Mouse (Mus musculus): Measurements from ENCODE around the gene Il23a.
"Not testable (repeated sequence)": the region's sequence is repeated elsewhere in the genome, so short reads cannot be mapped to it uniquely, and the experiment has no call there.

Gene Il23a

DNA sequence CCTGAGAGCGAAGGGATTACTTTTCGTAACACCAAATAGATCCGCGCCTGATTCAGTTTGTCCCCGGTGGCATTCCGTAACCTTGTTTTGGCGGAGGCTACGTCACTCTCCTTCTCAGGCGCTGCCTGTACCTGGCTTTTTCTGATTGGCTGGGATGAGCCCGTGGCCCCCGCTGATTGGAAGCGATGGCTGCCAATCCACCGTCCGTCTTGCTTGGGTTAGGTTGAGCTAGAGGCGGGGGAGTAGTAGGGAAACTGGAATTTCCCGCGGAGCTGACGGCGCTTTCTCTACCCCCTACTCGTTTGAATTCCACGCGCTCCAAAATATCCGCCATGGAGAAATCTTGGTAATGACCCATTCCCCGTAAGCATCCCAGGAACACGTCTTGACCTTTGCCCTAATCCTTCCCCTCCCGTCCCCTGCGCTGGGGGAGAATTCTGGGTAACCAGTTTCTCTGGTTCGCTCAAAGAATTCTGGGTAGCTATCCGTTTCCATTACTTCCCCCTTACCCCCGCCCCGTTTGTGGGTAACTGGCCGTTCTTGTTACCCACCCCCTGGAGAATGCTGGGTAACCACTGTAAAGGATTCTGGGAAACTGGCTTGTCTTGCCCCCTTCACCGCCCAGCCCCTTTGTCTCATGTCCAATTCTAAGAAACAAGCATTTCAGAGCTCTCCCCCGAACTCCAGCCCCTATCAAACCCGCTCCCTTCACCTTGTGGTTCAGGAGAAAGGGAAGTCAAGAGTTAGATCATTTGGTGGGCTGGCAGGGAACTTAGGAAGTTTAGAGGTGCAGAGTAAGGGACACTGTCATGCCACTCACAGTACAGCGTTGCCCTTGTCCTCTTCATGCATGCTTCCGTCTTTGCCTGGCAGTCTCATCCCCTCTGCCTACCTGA lies 4.8 kb upstream of the Il23a start, which contains the start of gene Pan2:
Gene Pan2, plus strand, starts transcription at position 210 of the 896 bp plus-strand sequence.
- peak; percentile 100 for DNase-seq (ENCODE audit: low spot score)

DNA sequence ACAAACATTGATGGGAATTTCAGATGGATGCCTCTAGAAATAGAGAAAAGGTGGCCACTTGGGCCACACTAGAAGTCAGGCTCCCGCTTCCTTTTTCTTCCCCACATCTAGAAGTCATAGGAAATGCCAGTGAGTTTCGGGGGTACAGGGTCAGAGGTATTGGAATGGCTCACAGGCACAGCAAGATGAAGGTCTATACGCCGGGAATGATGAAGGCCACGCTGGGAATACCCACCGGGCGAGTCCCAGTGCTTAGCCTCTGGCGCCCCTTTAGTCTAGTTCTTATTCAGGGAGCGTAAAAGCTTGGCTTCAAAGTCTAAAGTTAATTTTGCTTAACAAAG lies 4.2 kb upstream of the Il23a start:
- no peak for DNase-seq (ENCODE audit: low spot score)

DNA sequence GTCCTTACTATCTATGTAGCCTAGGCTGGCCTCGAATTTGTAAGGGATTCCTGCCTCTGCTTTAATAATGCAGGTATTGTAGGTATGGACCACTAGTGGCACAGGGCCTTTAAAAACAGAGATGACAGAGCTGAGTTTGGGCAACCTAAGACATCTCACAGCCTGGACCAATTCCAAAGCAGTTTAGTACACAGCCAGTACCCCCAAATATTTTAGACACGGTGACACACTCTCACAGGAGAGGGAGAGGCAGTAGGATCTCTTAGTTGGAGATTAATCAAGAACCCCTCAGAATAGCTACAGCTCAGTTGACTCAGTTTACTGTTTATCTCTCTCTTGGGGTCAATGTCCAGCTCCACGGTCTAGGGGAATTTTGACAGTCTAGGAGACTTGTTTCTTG lies 3.8 kb upstream of the Il23a start:
- no peak for DNase-seq (ENCODE audit: low spot score)

DNA sequence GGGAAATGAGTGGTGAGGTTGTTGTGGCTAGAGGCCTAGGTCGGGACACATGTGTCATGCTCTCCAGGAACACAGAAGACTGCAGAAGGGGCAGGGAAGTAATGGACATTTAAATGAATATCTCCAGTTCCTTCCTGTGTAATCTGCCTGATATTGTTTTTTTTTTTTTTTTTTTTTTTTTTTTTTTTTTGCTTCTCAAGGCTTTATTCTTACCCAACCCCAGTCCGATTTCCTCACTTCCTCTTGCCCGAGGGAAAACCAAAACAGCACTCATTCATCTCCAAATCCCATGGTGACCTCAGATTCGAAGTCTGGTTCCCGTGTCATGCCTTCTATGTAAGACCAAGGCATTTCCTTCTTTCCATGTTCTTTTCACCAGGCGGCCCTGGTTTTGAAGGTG lies 309 bp downstream of the Il23a start:
- DNase-seq (ENCODE audit: low spot score): no peak

DNA sequence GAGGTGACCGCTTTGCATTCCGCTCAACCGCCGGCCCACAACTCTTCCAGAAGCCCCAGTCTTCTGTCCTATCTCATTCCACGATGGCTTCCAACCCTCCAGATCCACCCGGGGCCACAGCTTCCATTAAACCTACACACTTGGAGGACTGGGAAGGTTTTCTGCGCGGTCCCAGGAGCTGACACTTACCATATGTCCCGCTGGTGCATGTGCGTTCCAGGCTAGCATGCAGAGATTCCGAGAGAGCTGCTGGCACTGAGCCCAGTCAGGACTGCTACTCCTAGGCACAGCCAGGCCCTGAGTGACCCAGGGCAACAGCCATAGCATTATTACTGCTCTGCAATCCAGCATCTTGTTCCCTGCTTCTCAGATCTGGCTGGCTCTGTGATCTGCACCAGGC lies 930 bp downstream of the Il23a start:
- peak; percentile 47 for DNase-seq (ENCODE audit: low spot score)

DNA sequence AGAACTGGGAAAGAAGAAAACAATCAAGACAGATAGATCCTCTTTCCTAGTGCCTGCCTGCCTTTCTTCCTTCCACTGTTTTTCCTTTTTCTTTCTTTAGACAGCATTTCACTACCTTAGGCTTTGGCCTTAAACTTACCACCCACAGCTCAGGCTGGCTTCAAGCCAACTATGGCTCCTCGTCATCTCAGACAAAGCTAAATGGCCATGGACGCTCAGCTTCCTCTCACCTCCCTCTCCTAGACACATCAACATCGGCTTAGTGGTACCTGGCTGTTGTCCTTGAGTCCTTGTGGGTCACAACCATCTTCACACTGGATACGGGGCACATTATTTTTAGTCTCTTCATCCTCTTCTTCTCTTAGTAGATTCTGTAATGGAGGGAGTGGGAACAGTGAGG lies 1.3 kb downstream of the Il23a start:
- no peak for DNase-seq (ENCODE audit: low spot score)

DNA sequence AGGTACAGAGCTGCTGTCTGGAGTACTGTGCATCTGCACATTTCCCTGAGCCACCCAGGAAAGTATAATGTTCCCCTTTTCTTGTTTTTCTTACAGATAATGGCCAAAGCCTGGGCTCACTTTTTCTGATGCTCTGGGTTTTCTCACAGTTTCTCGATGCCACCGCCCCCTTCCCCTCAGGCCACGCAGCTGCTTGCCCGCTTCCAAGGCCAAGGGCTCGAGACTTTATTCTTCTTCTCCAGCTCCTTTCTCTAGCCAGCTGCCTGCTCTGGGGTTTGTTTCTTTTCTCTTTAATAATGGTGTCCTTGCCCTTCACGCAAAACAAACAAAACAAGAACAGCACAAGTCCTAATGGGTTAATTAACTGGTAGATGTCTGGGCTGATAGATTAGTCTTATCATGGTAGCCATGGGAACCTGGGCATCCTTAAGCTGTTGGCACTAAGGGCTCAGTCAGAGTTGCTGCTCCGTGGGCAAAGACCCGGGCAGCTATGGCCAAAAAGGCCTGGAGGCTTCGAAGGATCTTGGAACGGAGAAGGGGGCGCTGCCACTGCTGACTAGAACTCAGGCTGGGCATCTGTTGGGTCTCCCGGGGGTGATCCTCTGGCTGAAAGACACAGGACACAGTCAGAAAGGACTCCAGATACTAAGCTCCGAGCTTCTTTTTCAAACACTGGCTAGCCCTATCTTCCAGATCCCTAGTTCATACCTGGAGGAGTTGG lies 2.0 kb downstream of the Il23a start:
- DNase-seq (ENCODE audit: low spot score): no peak

DNA sequence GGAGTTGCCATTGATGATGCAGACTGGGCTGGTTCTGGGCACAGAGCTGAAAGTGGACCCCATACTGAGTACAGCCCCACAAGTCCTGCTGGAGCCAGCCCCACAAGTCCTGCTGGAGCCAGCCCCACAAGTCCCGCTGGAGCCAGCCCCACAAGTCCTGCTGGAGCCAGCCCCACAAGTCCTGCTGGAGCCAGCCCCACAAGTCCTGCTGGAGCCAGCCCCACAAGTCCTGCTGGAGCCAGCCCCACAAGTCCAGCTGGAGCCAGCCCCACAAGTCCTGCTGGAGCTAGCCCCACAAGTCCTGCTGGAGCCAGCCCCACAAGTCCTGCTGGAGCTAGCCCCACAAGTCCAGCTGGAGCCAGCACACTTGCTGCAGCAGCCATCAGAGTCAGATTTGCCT lies 8.0 kb downstream of the Il23a start:
- not testable (repeated sequence) for DNase-seq (ENCODE audit: low spot score)

DNA sequence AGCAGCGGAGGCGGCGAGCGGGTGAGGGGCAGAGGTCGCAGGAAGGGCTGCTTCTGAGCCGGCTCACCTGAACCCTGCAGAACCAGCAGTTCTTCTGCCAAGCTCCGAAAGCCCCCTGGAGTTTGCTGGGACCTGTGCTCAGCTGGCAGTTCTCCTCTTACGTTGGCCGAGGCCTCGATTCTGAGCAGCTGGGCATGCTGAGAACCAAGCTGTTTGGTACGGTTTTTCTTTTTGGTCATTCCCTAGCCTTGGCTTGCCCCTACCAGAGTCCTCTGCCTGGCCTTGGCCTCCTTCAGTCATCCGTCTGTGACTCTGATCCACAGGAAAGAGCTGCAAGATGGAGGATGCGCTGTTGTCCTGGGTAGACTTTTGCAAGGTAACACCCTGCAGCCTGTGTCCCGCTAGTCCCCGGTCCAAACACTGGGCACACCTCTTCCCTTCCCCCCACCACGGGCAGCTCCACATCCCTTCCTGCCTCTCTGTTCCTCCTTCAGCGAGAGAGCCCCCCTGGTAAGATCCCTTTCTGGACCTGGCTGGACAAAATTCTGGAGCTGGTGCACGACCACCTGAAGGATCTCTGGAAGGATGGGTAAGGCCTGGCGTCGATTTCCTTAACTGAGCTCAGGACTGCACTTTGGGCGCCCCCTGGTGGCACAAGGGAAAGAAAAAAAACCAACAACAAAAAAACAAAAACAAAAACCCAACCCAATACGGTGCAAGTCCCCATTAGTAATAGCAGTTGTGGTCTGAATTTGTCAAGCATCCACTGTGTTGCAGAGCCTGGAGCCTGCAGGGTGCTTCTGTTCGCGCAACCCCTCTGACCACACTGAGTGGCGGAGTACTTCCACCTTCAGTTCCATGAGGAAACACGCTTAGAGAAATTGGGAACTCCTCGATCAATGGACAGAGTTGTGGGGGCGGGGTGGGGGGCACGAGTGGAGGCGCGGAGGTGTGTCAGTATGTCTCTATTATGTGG lies 14.7 kb downstream of the Il23a start:
- no peak for DNase-seq (ENCODE audit: low spot score)

DNA sequence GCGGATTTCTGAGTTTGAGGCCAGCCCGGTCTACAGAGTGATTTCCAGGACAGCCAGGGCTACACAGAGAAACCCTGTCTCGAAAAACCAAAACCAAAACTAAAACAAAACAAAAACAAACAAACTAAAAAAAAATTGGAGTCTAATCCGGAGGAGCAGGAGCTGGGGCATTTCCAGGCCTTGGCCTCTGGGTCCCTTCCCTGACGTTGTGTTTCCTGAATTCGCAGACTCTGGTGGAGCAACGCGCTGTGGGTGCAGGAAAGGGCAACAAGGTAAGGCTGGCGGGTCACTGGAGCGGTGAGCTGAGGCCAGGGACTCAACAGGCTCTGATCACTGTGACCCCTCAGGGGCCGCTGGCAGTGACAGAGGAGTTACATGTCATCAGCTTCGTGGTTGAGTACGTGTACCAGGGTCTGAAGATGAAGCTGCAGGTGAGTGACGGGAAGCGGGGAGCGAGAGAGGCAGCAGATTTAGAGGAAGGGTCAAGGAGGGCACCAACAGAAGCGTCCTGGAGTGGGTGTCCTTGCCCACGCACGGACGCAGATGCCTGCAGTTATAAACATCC lies 15.6 kb downstream of the Il23a start:
- DNase-seq (ENCODE audit: low spot score): no peak

DNA sequence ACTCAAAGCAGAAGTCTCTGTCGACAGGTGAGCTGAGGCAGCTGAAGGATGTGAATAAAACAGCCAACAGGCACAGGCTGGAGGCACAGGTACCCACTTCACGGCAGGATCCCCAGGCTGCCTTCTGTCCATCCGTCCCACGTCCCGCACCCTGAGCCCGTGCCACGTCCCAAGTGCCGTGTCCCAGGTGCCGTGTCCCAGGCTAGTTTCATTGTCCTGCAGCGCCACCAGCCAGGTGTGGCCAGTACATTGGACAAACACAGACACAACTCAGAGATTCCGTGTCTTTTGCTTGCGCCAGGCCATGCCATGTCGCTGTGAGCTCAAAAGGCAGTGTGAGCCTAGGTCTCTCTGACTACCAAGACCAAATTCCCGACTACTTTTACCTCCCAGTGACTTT lies 16.9 kb downstream of the Il23a start:
- no peak for DNase-seq (ENCODE audit: low spot score)

DNA sequence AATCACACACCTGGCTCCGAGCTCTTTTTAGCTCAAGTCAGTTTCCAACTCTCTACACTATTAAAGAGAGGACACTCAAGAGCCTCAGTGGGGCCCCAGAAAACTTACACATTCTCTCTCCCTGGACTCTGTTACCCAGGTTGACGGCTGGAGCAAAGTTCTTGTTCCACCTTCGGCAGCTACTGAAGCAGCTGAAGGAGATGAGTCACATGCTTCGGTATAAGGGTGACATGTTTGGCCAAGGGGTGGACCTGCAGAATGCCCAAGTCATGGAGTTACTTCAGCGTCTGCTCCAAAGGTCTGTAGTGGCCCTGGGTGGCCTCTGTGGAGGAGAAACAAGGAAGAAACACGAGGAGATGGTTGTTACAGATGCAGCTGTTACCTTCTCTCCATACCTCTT lies 17.6 kb downstream of the Il23a start:
- no peak for DNase-seq (ENCODE audit: low spot score)

DNA sequence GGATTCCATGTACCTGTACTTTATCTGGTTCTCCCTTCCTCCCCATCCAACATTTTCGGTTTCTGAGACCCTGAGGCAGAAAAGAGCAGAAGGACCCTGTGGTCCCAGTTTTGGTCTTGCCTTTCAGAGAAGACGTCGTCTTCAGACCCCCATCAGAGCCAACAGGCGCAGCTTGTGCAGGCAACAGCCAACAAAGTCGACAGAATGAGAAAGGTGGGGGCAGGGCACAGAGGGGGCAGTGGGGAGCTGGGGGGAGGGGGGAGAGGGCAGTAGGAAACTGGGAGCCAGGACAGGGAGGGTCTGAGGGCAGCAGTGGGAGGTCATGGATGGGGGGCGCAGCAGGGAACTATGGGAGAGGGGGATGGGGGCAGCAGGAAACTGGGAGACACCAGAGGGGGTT lies 20.4 kb downstream of the Il23a start:
- no peak for DNase-seq (ENCODE audit: low spot score)

DNA sequence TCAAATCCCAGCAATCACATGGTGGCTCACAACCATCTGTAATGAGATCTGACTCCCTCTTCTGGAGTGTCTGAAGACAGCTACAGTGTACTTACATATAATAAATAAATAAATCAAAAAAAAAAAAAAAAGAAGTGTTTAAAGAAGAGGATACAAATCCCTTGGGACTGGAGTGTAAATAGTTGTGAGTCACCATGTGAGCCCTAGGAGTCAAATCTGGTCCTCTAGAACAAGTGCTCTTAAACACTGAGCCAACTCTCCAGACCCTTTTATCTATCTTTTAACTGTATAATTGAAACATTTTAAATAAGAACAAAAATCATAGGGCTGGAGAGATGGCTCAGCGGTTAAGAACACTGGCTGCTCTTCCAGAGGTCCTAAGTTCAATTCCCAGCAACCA lies 23.2 kb downstream of the Il23a start:
- DNase-seq (ENCODE audit: low spot score): not testable (repeated sequence)

DNA sequence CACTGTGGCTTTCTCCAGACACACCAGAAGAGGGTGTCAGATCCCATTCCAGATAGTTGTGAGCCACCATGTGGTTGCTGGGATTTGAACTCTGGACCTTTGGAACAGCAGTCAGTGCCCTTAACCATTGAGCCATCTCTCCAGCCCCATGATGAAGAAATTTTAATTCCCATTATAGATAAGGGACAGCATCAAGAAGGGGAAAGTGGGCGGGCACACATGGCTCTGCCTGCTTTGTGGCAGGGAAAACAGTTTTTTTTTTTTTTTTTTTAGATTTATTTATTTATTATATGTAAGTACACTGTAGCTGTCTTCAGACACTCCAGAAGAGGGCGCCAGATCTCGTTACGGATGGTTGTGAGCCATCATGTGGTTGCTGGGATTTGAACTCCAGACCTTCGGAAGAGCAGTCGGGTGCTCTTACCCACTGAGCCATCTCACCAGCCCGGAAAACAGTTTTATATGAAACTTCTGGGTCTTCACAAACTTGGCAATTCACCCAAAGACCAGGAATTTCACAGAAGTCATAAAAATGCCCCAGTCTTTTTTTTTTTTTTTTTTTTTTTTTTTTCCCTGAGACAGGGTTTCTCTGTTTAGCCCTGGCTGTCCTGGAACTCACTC lies 25.6 kb downstream of the Il23a start:
- DNase-seq (ENCODE audit: low spot score): not testable (repeated sequence)

DNA sequence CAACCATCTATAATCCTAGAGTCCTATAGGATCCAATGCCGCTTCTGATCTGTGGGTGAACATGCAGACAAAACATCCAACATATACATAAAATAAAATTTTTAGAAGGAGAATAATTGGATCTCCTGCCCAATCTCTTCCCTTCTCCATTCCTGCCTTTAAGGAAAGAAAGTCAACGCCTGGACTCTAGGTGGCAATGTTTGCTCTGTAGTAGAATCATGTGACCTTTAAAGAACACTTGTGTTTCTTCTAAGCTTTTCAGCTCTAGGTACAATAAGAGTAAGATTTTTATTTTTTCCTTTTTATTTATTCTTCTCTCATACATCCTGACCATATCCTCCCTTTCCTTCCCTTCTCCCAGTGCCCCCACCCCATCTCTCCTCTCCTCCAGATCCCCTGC lies 26.7 kb downstream of the Il23a start:
- no peak for DNase-seq (ENCODE audit: low spot score)

DNA sequence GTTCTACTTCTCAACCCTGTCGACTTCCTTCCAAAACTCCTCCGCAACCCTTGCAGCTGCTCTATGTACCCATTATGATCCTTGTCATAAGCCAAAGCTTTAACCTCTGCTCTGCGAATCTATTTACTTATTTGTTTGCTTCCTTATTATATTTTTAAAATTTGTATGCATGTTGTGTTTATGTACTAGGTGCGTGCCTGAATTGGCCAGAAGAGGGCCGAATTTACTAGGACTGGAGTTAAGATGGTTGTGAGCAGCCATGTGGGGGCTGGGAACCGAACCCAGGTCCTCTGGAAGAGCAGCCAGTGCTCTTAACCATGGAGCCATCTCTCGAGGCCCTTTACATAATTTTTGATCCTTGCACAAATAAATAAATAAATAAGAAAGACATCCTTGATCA lies 27.7 kb downstream of the Il23a start:
- no peak for DNase-seq (ENCODE audit: low spot score)

DNA sequence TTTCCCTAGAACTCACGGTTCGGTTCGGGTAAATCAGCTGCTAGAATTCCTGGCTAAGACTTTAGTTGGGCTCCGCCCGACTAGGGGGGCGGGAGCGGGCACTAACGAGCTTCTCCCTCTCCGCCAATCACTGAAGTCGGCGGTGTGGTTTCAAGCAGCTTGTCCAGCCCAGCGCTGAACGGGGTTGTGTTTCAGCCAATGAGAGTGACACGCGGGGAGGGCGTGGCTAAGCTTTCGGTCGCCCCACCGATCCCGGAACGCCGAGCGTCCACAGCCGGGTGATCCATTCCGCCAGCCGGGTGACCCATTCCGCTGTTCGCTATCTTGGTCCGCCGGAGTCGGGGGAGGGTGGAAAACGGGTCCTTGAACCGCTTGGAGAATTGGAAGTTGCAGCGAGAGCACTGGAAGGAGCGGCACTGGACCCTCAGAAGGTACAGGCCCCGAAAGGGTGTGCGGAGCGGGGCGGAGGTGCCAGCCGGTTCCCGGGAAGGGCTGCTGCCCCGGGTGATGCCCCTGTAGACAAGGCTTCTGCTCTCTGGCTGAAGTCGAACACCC lies 28.2 kb downstream of the Il23a start, which contains the start of gene Stat2:
Gene Stat2, plus strand, starts transcription at position 273 of the 555 bp plus-strand sequence.
- peak; percentile 95 for DNase-seq (ENCODE audit: low spot score)

DNA sequence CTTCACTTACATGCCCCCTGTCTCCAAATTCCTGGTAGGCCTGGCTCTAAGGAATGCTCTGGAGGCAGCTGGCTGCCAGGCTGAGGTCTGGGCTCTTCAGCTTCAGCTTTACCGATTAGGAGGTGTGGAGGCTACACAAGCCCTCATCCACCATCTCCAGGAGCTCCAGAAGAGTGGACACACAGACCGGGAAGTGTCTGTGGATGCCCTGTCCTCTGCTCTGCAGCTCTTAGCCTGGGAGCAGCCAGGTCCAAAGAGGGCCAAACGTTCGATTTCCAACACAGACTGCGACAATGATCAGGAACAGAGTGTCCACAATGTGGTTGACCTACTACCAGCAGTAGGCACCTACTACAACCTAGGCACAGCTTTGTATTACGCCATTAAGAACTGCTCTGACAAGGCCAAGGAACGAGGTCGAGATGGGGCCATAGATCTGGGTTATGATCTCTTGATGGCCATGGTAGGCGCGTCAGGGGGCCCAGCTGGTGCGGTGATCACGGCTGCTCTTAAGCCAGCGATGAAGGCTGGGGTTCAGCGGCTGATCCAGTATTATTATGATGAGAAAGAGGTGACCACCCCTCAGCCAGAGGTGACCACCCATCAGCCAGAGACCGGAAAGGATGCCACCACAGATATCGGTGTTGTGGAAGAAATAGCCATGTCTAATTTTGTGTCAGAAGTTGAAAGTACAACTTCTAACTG lies 29.2 kb downstream of the Il23a start:
- DNase-seq (ENCODE audit: low spot score): no peak

DNA sequence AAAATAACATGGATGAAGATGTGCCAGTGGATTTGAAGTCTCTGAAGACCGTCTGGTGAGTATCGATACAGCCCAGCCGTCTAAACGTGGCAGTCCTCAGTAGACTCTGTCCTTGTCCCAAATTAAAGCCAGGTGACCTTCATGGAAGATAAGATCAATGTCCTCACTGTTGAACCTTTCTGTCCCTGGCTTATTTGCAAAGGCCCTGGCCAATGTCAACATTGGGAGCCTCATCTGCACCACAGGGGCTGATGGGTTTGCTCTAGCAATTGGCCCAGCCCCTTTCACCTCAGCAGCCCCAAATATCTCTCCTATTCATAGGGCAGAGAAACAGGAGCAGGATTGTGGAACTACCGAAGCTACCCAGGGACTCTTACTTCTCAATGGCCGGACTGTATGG lies 30.2 kb downstream of the Il23a start, which contains the start of gene Apof:
Gene Apof, plus strand, starts transcription at position 301 of the 400 bp plus-strand sequence.
- no peak for DNase-seq (ENCODE audit: low spot score)

Data from testis, postnatal 14 days (tissue).